Mouse (Mus musculus): ENCODE measurements around the gene Ddx28.

DNA sequence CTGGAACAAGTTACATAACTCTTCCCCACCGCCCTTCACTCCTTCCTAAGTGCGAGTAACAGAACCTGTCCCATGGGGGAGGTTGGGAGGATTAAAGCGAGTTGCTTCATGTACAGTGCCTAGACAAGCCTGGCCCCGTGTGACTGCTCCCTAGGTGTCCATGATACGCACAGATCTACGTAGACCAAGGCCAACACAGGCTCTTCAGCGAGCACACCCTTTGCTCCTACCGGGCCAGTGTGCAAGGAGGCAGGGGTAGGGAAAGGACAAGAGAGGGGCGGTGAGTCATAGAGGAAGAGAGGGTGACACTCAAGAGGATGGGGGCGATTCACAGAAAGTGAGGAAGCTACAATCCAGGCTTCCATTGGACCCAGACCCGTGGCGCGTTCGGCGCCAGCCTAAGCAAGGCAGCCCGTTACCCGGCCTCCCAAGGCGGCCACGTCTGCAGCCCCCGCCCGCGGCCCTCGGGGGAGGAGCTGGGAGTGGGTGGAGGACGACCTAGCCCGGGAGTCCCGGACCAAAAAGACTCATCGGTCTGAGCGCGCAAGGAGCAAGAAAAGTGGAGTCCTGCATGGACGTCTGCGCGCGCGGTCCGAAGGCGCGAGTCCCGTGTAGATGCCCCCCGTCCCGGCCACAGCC is 46.3 kb downstream of the Ddx28 start:
- no peak for TF ChIP-seq CEBPB (IDR thresholded peaks at IDR 0.05; ENCODE audit: low read depth)
- no peak for TF ChIP-seq CTCF (IDR thresholded peaks at IDR 0.05; ENCODE audit: control insufficient read depth, insufficient read depth, insufficient read length)
- TF ChIP-seq MYOG (IDR thresholded peaks at IDR 0.05; ENCODE audit: control insufficient read depth, extremely low read depth, insufficient read length) = no peak
- no peak for TF ChIP-seq FOSL1 (IDR thresholded peaks at IDR 0.05; ENCODE audit: insufficient read depth, low read length, poor library complexity, severe bottlenecking)
- no peak for TF ChIP-seq MYOD1 (IDR thresholded peaks at IDR 0.05; ENCODE audit: control insufficient read depth, insufficient read length, low read depth)
- TF ChIP-seq MAX (IDR thresholded peaks at IDR 0.05) = no peak

Data from C2C12 (cell line).